Mouse (Mus musculus) lung, embryonic 16.5 days (tissue): ENCODE results near the gene Gng10. TPM values are rescaled to one million over a fixed set of nuclear protein-coding genes. Genes with fewer than 3 reads are reported as not detected.

Source experiments
- ATAC-seq: fragments of 200-750 bp; cut with Nextera tagmentation; 2 replicates; pipeline ENCODE4 v1.8.0; 2017; ENCODE audit warnings: low read depth, mild to moderate bottlenecking, moderate library complexity
- H3K27ac ChIP-seq: fragments of 300-500 bp; sonication (generic); 2 replicates; pipeline ENCODE4 v1.5.1; 2014; ENCODE audit warnings: mild to moderate bottlenecking, control low read depth, low read length
- H3K27me3 ChIP-seq: fragments of 300-500 bp; sonication (generic); 2 replicates; pipeline ENCODE4 v1.6.1; 2014; ENCODE audit warnings: low read depth, low read length, mixed read lengths; ENCODE audit not compliant: control insufficient read depth, insufficient read depth
- H3K36me3 ChIP-seq: fragments of 300-500 bp; sonication (generic); 2 replicates; pipeline ENCODE4 v1.6.1; 2014; ENCODE audit warnings: low read length; ENCODE audit not compliant: control insufficient read depth, insufficient read depth
- H3K4me1 ChIP-seq: fragments of 300-500 bp; sonication (generic); replicated peaks from 2 replicates; pipeline ENCODE4 v1.6.1; 2014; ENCODE audit warnings: low read length, mixed read lengths; ENCODE audit not compliant: control insufficient read depth, insufficient read depth
- H3K4me2 ChIP-seq: fragments of 300-500 bp; sonication (generic); 2 replicates; pipeline ENCODE4 v1.6.1; 2014; ENCODE audit warnings: low read depth, low read length, control low read depth
- H3K4me3 ChIP-seq: fragments of 300-500 bp; sonication (generic); 2 replicates; pipeline ENCODE4 v1.5.1; 2014; ENCODE audit warnings: mild to moderate bottlenecking, low read length, control low read depth
- H3K9ac ChIP-seq: fragments of 300-500 bp; sonication (generic); 2 replicates; pipeline ENCODE4 v1.6.1; 2014; ENCODE audit warnings: low read length, control low read depth
- H3K9me3 ChIP-seq: fragments of 300-500 bp; sonication (generic); 2 replicates; pipeline ENCODE4 v1.6.1; 2016; ENCODE audit warnings: low read length; ENCODE audit not compliant: control insufficient read depth
- WGBS: fragments of 180-500 bp; shearing (Covaris S2); extraction: QIAGEN DNeasy Blood & Tissue Kit; methylation state at CpG from one replicate; pipeline ENCODE4 v1.1.7; 2014; 5-methylcytosine and 5-hydroxymethylcytosine counted together
- polyA plus RNA-seq: library from polyadenylated mRNA; unstranded; fragments of >200 nt; fragmentation: Nextera tagmentation; extraction: Ambion mirVana; gene quantifications from 2 replicates; pipeline ENCODE4 v1.2.1, GENCODE M21; 2015

Gene Gng10
- polyA plus RNA-seq, 1 experiment from 2014 or later, result 119 TPM

DNA sequence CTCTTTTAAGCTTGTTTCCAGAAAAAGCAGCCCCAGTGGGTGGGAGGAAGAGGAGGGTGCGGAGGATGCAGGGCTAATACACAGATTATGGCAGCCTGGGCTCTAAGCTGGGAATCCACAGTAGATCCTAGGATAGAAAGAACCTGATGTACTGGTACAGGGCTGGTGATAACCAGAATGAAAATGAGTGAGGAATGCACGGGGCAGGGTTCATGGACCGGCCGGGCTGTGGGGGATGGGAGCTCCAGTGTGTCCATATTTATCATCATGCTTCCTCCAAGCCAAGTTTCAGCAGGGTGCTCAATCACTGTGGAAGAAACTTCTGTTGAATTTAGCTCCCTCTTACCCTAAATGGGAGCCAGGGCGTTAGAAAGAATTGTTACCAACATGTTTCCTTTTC lies 37.8 kb upstream of the Gng10 start:
- WGBS, result 39% methylated on average over 5 of the region's 5 CpGs
- Histone ChIP-seq H3K27ac (no peak overlapping the region), H3K4me1 (no peaks in the 10 kb centered on the region; the same call in 1 of the 2 replicates), H3K9me3 (no peaks in the 10 kb centered on the region), H3K4me3 (no peak overlapping the region), H3K9ac (no peak overlapping the region), H3K36me3 (no peaks in the 10 kb centered on the region), H3K27me3 (no peaks in the 10 kb centered on the region), H3K4me2 (no peak overlapping the region)
- ATAC-seq, result no peak

GRCm38 (mm10) chr4:58998688-58999087 lies 36.2 kb upstream of the Gng10 start:
- H3K27me3 ChIP-seq, result no peaks in the 10 kb centered on the region
- H3K9me3 ChIP-seq, result no peaks in the 10 kb centered on the region
- H3K36me3 ChIP-seq, result no peaks in the 10 kb centered on the region
- no peak overlapping the region for H3K9ac ChIP-seq
- H3K4me2 ChIP-seq, result no peak overlapping the region
- peaks cover 2% of the 10 kb centered on the region; the same call in 1 of the 2 replicates for H3K4me1 ChIP-seq
- ATAC-seq, result no peak
- no peak overlapping the region for H3K4me3 ChIP-seq
- 58% methylated on average over 1 of the region's 1 CpGs for WGBS
- H3K27ac ChIP-seq, result no peak overlapping the region

DNA sequence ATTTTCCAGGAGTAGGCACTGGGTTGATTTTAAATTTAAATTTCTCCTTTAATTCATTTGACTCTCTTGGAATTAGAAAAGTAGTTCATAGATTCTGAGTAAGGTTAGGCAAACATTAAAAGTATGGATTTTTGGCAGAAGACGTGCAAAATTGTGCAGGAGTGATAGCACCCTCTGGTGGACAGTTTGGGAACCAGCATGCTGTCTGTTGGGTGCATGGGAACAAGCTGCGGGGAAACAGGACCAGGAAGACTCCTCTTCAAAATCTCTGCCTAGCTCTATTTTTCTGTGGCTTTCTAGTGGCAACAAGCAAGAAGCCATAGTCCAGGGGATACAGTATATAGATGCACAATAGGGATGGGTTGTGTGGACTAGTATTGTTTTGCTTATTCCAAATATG lies 35.2 kb upstream of the Gng10 start:
- WGBS, result 4% methylated on average over 2 of the region's 2 CpGs

GRCm38 (mm10) chr4:59000614-59001013 lies 34.3 kb upstream of the Gng10 start:
- ATAC-seq, result no peak
- WGBS, result 0% methylated on average over 2 of the region's 2 CpGs
- H3K27ac ChIP-seq, result no peak overlapping the region

More for the DNA sequence above, 35.2 kb upstream of the Gng10 start:
- Histone ChIP-seq H3K36me3 (no peaks in the 10 kb centered on the region), H3K4me1 (peaks cover 12% of the 10 kb centered on the region), H3K27me3 (no peaks in the 10 kb centered on the region), H3K9ac (no peak overlapping the region), H3K4me3 (no peak overlapping the region), H3K27ac (no peak overlapping the region), H3K4me2 (no peak overlapping the region), H3K9me3 (no peaks in the 10 kb centered on the region)
- ATAC-seq, result no peak

GRCm38 (mm10) chr4:59002948-59003805 lies 31.7 kb upstream of the Gng10 start, which contains the start of gene Gm20503:
Gene Gm20503 (plus strand): TSS chr4:59003210.
- WGBS, result under 1% methylated on average over 81 of the region's 89 CpGs

More at GRCm38 (mm10) chr4:59000614-59001013, 34.3 kb upstream of the Gng10 start:
- H3K9ac ChIP-seq, result no peak overlapping the region
- no peaks in the 10 kb centered on the region for H3K9me3 ChIP-seq
- no peaks in the 10 kb centered on the region for H3K36me3 ChIP-seq
- no peak overlapping the region for H3K4me3 ChIP-seq
- H3K4me1 ChIP-seq, result peaks cover 17% of the 10 kb centered on the region
- H3K27me3 ChIP-seq, result no peaks in the 10 kb centered on the region
- H3K4me2 ChIP-seq, result no peak overlapping the region

GRCm38 (mm10) chr4:59003806-59004200 lies 31.1 kb upstream of the Gng10 start:
- WGBS, result 21% methylated on average over 7 of the region's 7 CpGs

More at GRCm38 (mm10) chr4:59002948-59003805, 31.7 kb upstream of the Gng10 start, which contains the start of gene Gm20503:
- peak within 1 kb of the TSS; percentile 95 for H3K9ac ChIP-seq
- H3K27ac ChIP-seq, result peak within 1 kb of the TSS; percentile 87
- H3K27me3 ChIP-seq, result no peaks in the 10 kb centered on the region
- peak within 1 kb of the TSS; percentile 90 for H3K4me2 ChIP-seq
- no peaks in the 10 kb centered on the region for H3K9me3 ChIP-seq
- no peaks in the 10 kb centered on the region for H3K36me3 ChIP-seq
- peak within 1 kb of the TSS; percentile 92 for H3K4me3 ChIP-seq
- ATAC-seq, result peak; percentile 99
- H3K4me1 ChIP-seq, result peaks cover 19% of the 10 kb centered on the region

DNA sequence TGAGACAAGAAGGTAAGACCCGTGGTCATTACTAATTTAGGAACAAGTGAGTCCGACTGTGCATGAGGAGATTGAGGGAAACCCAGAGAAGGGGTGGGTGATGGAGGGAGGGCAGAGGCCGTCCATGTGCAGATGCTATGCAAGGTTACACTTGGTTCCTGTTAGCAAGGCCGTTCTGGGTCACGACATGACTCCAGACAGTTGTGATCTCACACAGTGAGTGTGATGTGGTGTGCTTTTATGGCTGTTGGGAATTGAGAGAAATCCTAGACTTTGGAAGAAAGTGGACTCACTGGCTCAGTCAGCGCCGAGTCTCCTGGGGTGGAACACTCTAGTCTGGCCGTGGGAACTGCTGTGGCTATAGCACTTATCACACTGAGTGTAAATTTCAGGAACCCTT lies 28.7 kb upstream of the Gng10 start:
- Histone ChIP-seq H3K4me2 (no peak overlapping the region), H3K9ac (0 out of 2 replicates have a peak overlapping the region, but pooled peaks have one; percentile 8), H3K27me3 (no peaks in the 10 kb centered on the region), H3K4me1 (peaks cover 21% of the 10 kb centered on the region), H3K9me3 (no peaks in the 10 kb centered on the region), H3K4me3 (no peak overlapping the region), H3K36me3 (no peaks in the 10 kb centered on the region), H3K27ac (no peak overlapping the region)
- WGBS, result 62% methylated on average over 8 of the region's 8 CpGs
- ATAC-seq, result no peak

More at GRCm38 (mm10) chr4:59003806-59004200, 31.1 kb upstream of the Gng10 start:
- H3K27ac ChIP-seq, result no peak overlapping the region
- no peaks in the 10 kb centered on the region for H3K27me3 ChIP-seq
- H3K4me3 ChIP-seq, result peak overlapping the region; percentile 92
- H3K9ac ChIP-seq, result peak overlapping the region; percentile 95
- no peaks in the 10 kb centered on the region for H3K9me3 ChIP-seq
- ATAC-seq, result no peak
- peaks cover 19% of the 10 kb centered on the region for H3K4me1 ChIP-seq
- no peaks in the 10 kb centered on the region for H3K36me3 ChIP-seq
- peak overlapping the region; percentile 90 for H3K4me2 ChIP-seq

DNA sequence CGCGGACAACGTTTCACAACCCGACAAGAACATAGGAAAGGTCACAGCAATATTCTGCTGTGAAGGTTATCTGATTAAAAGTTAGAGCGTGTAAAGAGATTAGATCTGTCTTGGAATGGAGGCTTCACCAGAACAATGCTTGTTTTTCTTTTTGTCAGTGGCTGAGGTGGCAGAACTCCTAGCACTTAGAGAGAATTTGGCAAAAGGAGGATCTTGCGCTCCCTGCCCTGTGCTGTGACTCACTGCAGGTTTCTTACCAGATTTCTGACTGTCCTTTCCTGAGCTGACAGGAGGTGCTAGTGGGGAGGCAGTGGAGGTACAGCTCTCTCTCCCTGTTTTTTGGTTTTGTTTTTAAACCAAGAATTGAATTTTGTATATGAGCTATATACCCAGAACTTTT lies 27.9 kb upstream of the Gng10 start:
- no peak overlapping the region for H3K4me3 ChIP-seq
- peaks cover 25% of the 10 kb centered on the region for H3K4me1 ChIP-seq
- 69% methylated on average over 6 of the region's 6 CpGs for WGBS
- H3K9me3 ChIP-seq, result no peaks in the 10 kb centered on the region
- no peak for ATAC-seq
- no peaks in the 10 kb centered on the region for H3K36me3 ChIP-seq
- no peak overlapping the region for H3K27ac ChIP-seq
- no peak overlapping the region for H3K4me2 ChIP-seq
- H3K9ac ChIP-seq, result no peak overlapping the region
- H3K27me3 ChIP-seq, result no peaks in the 10 kb centered on the region

- Histone ChIP-seq H3K9ac (no peak overlapping the region), H3K9me3 (no peaks in the 10 kb centered on the region), H3K27ac (no peak overlapping the region), H3K4me2 (no peak overlapping the region), H3K27me3 (no peaks in the 10 kb centered on the region), H3K36me3 (no peaks in the 10 kb centered on the region), H3K4me3 (no peak overlapping the region), H3K4me1 (peaks cover 25% of the 10 kb centered on the region)
- no peak for ATAC-seq
- 75% methylated on average over 5 of the region's 5 CpGs for WGBS
Measured at GRCm38 (mm10) chr4:59007974-59008373, 26.9 kb upstream of the Gng10 start.
